8 mouse cellular contexts compared by ENCODE assay signal in genomic region chr2:33754317-33754633, GRCm38 (mm10).
DNase-seq lines count a peak whose midpoint lies in the region; ATAC-seq and TF ChIP-seq lines count a peak whose summit lies in the region.

No protein-coding gene starts in this region.

- H3K4me2 ChIP-seq in kidney, embryonic 14.5 days (replicated peaks; ENCODE audit: low read depth, low read length): no peak overlapping the region; the same call in 1 of the 2 replicates
- no peak overlapping the region for H3K4me2 ChIP-seq in hindbrain, postnatal 0 days (ENCODE audit: low read depth, low read length)
- H3K4me2 ChIP-seq in midbrain, postnatal 0 days (ENCODE audit: low read depth, low read length, poor library complexity, severe bottlenecking): 0 out of 2 replicates have a peak overlapping the region, but pooled peaks have one; percentile 5

- intact Hi-C loops in left cerebral cortex, postnatal 36 days (cut with DNase I): loop anchor here (5.0 kb wide), 1 partner anchor 33 kb away; no protein-coding TSS in a partner anchor

- H3K4me1 ChIP-seq in kidney, embryonic 14.5 days (ENCODE audit: control insufficient read depth, insufficient read depth, low read length): peaks cover 21% of the 10 kb centered on the region
- H3K4me1 ChIP-seq in forebrain, embryonic 10.5 days: peaks cover 62% of the 10 kb centered on the region
- H3K4me1 ChIP-seq in hindbrain, postnatal 0 days (ENCODE audit: insufficient read depth, low read length): peaks cover 34% of the 10 kb centered on the region
- H3K4me1 ChIP-seq in midbrain, postnatal 0 days (ENCODE audit: insufficient read depth, low read length): peaks cover 32% of the 10 kb centered on the region; the same call in 1 of the 2 replicates

- TF ChIP-seq CTCF in hindbrain, postnatal 0 days (IDR thresholded peaks at IDR 0.05; ENCODE audit: low read depth): no peak
- no peak for TF ChIP-seq CTCF in midbrain, postnatal 0 days (IDR thresholded peaks at IDR 0.05)

- no peaks in the 10 kb centered on the region for H3K27me3 ChIP-seq in kidney, embryonic 14.5 days (ENCODE audit: control insufficient read depth, insufficient read depth, low read length)
- H3K27me3 ChIP-seq in forebrain, embryonic 10.5 days (ENCODE audit: poor library complexity, severe bottlenecking): peaks cover 15% of the 10 kb centered on the region; the same call in 1 of the 2 replicates
- H3K27me3 ChIP-seq in hindbrain, postnatal 0 days (ENCODE audit: insufficient read depth, low read length): no peaks in the 10 kb centered on the region
- no peaks in the 10 kb centered on the region for H3K27me3 ChIP-seq in midbrain, postnatal 0 days (ENCODE audit: insufficient read depth, low read length)

- ATAC-seq in kidney, embryonic 14.5 days (ENCODE audit: low FRiP score, low TSS enrichment): 0 out of 2 replicates have a peak, but pooled peaks have one; percentile 29
- ATAC-seq in hindbrain, postnatal 0 days: peak; percentile 19; the same call in 1 of the 2 replicates
- ATAC-seq in midbrain, postnatal 0 days (ENCODE audit: low FRiP score): peak; percentile 15; the same call in 1 of the 2 replicates

- no peaks in the 10 kb centered on the region for H3K9me3 ChIP-seq in kidney, embryonic 14.5 days (ENCODE audit: control insufficient read depth, low read length)
- no peaks in the 10 kb centered on the region for H3K9me3 ChIP-seq in forebrain, embryonic 10.5 days
- H3K9me3 ChIP-seq in hindbrain, postnatal 0 days (ENCODE audit: low read length): no peaks in the 10 kb centered on the region
- no peaks in the 10 kb centered on the region for H3K9me3 ChIP-seq in midbrain, postnatal 0 days (ENCODE audit: low read length)

- H3K4me3 ChIP-seq in kidney, embryonic 14.5 days (ENCODE audit: low read length): no peak overlapping the region
- no peak overlapping the region for H3K4me3 ChIP-seq in forebrain, embryonic 10.5 days
- no peak overlapping the region for H3K4me3 ChIP-seq in hindbrain, postnatal 0 days (ENCODE audit: low read length)
- no peak overlapping the region for H3K4me3 ChIP-seq in midbrain, postnatal 0 days (ENCODE audit: low read depth, low read length)

- H3K27ac ChIP-seq in kidney, embryonic 14.5 days (ENCODE audit: low read depth, low read length): peak overlapping the region; percentile 48; the same call in 1 of the 2 replicates
- H3K27ac ChIP-seq in forebrain, embryonic 10.5 days: peak overlapping the region; percentile 81
- peak overlapping the region; percentile 76 for H3K27ac ChIP-seq in hindbrain, postnatal 0 days
- H3K27ac ChIP-seq in midbrain, postnatal 0 days (ENCODE audit: low read depth, low read length): peak overlapping the region; percentile 51; the same call in 1 of the 2 replicates

- DNase-seq in kidney, postnatal 10 days: no peak
- no peak for DNase-seq in forebrain, embryonic 10.5 days (ENCODE audit: extremely low spot score, low spot score)
- no peak for DNase-seq in hindbrain, postnatal 0 days (ENCODE audit: low spot score)
- no peak for DNase-seq in midbrain, postnatal 0 days (ENCODE audit: low spot score)
- DNase-seq in left cerebral cortex, postnatal 36 days (ENCODE audit: low spot score in 2 of 2): no peak
- no peak for DNase-seq in frontal cortex, postnatal 10 days (ENCODE audit: low spot score in 2 of 2)
- no peak for DNase-seq in cerebellum, adult 9-10 months

- WGBS in kidney, embryonic 14.5 days: 78% methylated on average over 3 of the region's 3 CpGs
- WGBS in forebrain, embryonic 10.5 days: 81% methylated on average over 3 of the region's 3 CpGs
- WGBS in hindbrain, postnatal 0 days: 33% methylated on average over 3 of the region's 3 CpGs
- 43% methylated on average over 3 of the region's 3 CpGs for WGBS in midbrain, postnatal 0 days

- peaks cover 13% of the 10 kb centered on the region; the same call in 1 of the 2 replicates for H3K36me3 ChIP-seq in kidney, embryonic 14.5 days (ENCODE audit: control insufficient read depth, insufficient read depth, low read length)
- peaks cover 22% of the 10 kb centered on the region for H3K36me3 ChIP-seq in forebrain, embryonic 10.5 days (replicated peaks)
- peaks cover 5% of the 10 kb centered on the region; the same call in 1 of the 2 replicates for H3K36me3 ChIP-seq in hindbrain, postnatal 0 days (ENCODE audit: insufficient read depth, low read length)
- peaks cover 13% of the 10 kb centered on the region for H3K36me3 ChIP-seq in midbrain, postnatal 0 days (ENCODE audit: insufficient read depth, low read length)

- H3K9ac ChIP-seq in kidney, embryonic 14.5 days (ENCODE audit: low read depth, low read length): no peak overlapping the region
- H3K9ac ChIP-seq in hindbrain, postnatal 0 days (replicated peaks; ENCODE audit: low read length): no peak overlapping the region
- no peak overlapping the region for H3K9ac ChIP-seq in midbrain, postnatal 0 days (replicated peaks; ENCODE audit: low read length, poor library complexity, severe bottlenecking)
